Mouse (Mus musculus) adrenal gland, postnatal 10 days (tissue): ENCODE results near the gene Oxa1l. TPM values are rescaled to one million over a fixed set of nuclear protein-coding genes. Genes with fewer than 3 reads are reported as not detected.
A peak's percentile ranks its signal among the peaks of the same experiment; 100 is the strongest.
"Not testable (repeated sequence)": the region's sequence is repeated elsewhere in the genome, so short reads cannot be mapped to it uniquely, and the experiment has no call there.

Source experiments
- DNase-seq: peaks from one replicate; pipeline ENCODE4 v3.0.0; 2021; ENCODE audit warnings: mixed read lengths
- long read RNA-seq, 2 experiments: library from polyadenylated mRNA; stranded (forward); transcript quantifications; one replicate each; pipeline ENCODE4 v2.0.0; 2021
- total RNA-seq, 2 experiments: library from RNA; stranded (reverse); gene quantifications; 2 replicates each; pipeline ENCODE4 v1.2.3; 2021

Oxa1l gene
- total RNA-seq = 100 to 1,000 TPM; 114 to 138 TPM
- long read RNA-seq, experiment 1, transcript Oxa1l-201 (10 exons, 2,538 nt) = major isoform, 98 of 155 reads
- long read RNA-seq, experiment 1, partial matches to known transcripts = 46 of 155 reads
- long read RNA-seq, experiment 1, other reads (novel, unspliced or antisense) = 7 of 155 reads
- long read RNA-seq, experiment 2, transcript Oxa1l-201 (10 exons, 2,538 nt) = major isoform, 64 of 89 reads
- long read RNA-seq, experiment 2, partial matches to known transcripts = 21 of 89 reads
- long read RNA-seq, experiment 2, other reads (novel, unspliced or antisense) = 4 of 89 reads

DNA sequence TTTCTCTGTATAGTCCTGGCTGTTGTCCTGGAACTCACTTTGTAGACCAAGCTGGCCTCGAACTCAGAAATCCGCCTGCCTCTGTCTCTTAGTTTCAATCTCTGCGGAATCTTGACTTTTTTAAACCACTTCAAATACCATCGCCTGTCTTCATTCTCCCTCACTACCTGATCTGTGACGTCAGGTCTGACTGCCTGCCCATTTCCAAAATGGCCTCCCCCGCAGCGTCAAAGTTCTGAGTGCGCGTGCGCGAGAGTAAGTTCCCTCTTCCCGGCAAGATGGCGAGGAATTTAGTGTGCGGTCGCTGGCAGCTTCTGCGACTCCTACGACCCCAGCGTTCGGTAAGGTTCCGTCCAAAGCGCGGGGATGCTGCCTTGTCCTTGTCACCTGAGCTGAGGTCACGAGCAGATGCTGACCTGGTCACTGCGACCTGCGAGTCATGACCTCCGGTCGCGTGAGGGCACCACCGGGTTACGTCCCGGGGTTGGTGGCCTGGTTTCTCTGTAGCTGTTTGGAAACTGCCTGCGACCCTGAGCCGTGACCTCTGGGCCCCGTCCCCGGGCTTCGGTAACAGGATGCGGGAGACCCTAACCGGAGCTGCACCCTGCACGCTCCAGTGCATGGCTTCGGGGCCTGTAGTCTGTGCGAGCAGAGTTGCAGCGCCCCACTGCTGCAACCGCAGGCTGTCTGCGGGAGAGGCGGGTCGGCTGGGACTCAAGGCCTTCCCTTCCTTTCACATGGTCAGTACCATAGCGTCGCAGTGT lies at the start of gene Oxa1l:
Oxa1l (plus strand) TSS at position 258 of the 764 bp plus-strand sequence.
- peak; percentile 97 for DNase-seq

DNA sequence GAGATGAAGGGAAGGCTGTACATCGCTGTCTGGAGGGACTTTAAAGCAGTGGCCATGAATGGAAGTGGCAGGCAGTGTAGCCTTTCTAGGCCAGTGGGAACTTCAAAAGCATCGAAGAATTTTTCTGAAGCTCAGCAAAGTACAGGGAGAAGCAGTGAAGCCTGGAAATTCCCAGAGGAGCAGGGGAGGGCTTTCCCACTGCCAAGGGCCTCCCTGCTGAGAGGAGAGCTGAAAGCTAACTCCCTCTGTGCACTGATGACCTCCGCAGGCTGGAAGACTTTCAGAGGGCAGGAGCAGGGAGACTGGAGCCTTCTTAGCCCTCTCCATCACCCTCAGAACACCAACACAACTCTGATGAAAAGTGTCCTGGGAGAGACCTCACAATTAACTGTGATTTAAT lies 48.9 kb upstream of the Oxa1l start:
- DNase-seq = peak; percentile 40

DNA sequence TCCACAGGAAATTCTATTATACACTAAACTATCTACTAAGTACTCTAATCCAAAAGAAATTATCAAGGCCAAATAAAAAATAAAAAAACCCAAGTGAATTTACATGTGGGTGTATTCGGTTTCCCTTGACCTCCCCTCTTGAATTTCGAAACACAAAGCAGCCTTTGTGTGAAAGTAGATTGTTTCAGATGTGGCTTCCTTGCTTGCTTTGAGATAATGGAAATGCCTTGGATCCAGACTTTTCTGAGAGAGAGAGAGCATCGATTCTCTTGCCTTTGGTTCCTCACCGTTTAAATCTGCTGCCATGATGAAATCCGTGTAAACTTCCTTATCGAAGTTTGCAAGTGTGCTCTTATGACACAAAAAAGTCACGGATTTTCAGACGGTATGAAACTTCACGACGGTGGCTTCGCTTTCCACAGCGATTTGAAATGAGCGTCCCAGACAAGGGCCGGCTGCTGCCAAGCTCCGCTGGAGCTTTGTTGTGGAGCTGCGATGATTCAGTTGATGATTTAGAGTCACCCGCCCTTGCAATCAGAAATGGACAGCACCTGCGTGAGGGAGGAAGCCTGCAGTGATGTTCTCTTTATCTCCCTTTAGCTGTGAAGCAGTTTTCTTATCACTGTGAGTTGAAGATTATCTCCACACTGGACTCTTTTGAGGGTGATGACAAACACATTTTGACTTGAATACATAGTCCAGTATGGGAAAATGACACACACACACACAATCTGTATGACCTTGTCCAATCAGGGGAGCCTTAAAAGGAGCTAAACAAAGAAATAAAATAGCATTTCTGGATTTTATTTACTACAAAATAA lies 38.9 kb upstream of the Oxa1l start:
- DNase-seq = peak; percentile 22

DNA sequence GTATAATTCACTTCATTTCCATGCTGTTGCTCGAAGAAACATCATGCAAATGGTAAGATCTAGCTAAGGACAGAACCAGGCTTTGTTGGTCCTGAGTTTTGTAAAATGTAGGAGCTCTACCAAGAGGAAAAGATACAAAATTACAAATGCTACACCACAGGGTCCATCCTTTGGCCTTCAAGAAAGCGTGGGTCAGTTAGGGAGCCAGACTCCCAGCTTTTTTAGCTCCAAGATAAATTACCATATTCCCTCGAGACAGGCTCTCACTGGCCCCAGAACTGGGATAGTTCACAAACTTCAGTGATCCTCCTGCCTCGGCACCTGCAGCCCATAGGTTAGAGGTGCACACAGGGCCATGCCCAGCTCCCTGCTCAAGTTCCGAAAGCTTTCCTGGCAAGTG lies 36.1 kb upstream of the Oxa1l start:
- DNase-seq = no peak

DNA sequence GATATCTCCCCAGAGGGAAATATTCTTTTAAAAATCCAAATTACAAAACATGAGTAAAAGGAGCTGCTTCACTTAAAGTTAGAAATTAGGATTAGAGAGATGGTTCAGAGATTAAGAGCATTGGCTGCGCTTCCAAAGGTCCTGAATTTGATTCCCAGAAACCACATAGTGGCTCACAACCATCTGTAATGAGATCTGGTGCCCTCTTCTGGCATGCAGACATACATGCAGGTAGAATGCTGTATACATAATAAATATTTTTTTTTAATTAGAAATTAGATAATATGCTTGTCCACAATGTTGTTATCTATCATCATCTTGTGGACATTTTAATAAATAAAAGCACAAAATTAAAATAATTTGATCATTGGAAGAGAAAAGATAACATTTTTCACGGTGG lies 32.1 kb upstream of the Oxa1l start:
- DNase-seq = no peak

DNA sequence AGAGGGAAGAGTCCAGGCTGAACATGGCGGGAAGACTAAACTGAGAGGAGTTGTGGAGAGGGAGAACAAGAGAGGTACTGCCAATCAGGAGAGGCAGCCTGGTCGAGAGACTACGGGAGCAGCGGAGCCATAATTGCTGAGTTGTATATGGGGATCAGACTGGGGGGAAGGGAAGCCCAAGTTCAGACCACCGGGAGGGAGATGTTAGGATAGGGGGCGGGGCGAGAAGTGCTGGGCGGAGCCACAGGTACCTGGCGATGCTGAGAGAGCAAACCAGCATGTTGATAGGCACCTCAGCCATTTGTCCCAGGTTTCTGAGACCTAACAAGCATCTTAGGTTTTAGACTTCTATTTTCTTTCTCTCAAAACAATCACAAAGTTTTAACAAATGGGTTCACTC lies 31.4 kb upstream of the Oxa1l start:
- DNase-seq = no peak

DNA sequence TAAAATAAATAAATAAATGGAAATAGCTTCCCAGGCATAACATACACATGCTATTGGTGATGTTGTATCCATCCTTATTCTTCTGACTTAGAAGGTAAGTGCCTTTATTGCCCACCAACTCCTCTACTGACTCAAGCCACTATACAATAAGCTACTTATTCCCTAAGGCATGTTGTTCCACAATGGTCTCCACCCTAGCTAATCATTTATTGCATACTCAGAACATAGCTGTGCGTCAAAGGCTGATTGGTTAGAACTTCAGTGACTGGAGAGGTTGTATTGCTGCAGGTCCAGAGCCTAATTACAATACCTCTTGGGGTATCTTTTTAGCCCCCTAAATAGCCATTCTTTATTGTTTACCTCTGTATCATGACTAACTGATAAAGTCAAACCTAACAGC lies 29.5 kb upstream of the Oxa1l start:
- DNase-seq = no peak

DNA sequence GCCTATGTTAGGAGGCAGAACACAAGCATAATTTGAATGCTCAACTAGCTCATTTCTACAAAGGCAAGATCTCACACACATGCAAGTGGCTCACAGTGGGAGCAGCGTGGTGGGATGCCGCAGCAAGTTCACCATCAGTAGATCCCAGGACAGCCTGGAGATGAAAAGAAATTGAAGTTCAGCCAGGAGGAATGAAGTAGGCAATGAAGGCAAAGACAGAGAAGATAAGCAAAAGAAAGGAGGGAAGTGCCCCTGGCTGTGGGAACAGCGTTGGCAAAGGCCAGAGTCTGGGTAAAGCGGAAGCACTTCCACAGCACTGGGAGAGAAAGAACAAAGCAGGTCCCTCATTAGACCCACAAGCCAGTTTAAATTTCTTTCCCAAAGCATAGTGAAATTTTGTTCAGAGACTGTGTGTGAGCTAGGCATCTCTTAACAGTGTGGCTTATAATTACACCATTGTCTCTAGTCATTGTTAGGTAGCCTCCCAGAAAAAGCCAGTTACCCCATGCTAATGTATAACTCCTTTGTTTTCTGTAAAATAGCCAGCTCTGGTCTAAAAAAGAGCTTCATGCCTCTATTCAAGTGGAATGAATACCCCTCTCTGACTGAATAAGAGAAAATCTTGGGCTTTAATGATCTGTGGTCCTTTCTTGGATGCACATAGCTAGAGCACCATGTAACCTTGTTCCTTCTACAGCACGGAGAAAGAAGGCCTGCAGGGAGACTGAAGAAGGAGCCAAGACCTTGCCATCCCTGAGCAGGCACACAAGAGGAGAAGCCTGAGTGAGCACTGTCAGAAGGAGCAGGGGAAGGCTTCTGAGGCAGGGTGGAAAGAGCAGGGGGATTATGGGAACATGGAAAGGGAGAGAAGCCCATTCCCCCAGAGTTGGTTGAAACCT lies 28.2 kb upstream of the Oxa1l start:
- no peak for DNase-seq

DNA sequence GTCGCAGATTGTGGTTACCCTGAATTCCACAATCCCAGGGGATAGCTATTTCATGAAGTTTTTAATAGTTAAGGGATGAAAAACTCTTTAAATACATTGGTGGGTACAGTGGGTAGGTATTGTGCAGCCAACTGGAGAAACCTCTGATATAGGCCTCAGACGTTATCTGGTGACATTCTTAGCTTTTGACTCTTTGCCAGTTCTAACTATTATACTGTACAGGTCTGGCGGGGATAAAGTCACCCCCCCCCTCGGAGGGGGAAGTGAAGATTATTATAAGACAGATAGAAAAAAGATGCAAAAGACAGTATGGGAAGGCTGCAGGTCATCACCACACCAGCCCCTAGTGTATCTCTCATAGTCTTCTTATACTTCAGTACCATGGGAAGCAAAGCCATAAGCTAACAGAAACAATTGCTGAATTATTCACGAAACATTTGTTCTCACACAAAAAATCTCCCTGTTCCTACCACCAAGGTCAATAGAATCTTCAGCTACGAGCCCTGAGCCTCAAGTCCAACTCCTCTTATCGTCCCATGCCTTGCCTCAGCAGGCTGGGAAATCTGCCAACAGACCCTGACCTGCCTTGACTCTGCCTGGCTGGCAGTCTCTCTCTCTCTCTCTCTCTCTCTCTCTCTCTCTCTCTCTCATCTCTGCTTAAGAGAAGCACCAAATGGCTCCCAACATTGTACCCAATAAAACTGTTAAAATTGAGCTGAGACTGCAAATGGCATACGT lies 27.0 kb upstream of the Oxa1l start:
- peak; percentile 82 for DNase-seq

DNA sequence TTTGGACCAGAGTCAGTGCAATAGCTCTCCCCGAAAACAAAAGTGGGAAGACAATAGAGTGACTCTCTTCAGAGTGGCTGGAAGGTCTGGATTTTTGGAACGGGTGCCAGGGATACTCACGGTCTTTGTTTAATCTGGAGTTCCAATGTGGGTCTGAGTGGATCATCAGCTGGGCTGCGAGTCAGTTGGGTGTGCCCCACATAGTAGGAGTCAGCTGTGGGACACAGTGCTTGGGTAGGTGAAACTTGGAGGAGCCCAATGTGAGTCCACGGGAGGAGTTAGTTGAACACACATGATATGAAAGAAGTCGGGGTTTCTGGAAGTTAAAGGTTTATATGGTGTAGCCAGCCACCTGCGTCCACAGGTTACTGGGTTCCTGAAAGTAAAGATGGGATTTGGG lies 19.8 kb upstream of the Oxa1l start:
- no peak for DNase-seq

DNA sequence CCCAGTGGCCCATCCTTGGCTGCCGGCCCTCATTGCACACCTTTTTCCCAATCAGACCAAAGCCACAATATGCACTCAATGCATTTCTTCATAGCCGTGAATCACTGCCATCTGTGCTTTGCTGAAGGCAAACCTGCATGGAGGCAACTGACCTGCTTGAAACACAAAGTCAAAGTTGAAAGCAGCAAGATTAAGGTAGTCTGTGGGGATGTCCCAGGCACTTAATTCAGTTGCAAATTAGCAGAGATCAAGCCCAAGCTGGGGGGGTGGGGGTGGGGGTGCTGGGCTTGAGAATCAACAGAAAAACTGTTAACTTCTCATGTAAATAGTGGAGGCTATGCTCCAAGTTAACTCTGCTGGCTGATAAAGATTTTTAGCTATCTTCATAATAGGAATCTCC lies 18.8 kb upstream of the Oxa1l start:
- DNase-seq = not testable (repeated sequence)

DNA sequence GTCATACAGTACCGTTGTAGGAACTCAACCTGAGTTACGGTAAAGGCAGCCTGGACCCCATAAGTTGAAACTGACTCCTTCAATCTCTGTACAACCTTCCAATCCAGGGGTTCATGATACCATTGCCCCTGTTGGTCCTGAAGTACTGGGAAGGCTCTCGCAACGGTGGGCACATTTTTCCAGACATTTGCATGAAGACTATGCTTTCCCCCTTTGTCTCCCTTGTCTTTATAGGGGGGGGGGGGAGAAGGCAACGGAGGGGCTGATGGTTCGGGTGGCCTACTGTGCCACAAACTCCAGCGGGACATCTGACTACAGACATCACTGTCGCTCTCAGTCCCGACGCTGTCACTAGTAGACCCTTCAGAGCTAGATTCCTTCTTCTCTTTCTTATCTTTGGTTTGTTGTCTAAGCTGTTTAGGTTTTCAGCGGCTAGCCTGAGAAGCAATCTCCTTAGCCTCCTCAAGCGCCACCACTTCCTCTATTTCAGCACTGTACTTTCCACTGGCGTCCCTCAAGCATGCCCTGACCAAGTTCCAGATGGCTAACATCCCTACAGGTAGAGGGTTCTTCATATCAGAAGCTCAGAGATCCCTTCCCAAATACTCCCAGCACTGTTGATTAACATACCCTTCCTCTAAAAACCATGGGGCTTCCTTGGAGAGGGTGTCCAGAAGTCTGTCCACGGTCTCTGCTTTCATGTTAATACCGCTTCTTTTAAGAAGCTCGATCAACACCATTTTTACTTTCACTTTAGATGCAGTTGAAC lies 9.7 kb upstream of the Oxa1l start:
- not testable (repeated sequence) for DNase-seq

DNA sequence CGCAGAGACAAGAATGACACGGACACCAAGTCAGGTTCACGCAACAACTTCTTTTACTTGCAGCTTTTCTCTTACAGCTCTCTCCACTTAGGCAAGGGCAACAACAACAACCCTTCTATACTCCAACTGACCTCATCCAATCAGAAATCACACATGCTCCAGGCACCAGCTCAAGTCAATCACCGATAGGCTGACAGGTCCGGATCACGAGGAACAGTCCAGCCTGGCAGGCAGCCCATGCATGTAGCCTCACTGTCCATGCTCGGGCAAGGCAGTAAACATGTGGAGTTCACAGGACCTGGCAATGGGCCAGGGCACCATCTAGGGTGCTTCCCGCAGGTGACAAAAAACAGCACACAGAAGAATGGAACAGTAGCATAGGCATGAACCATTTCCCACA lies 8.3 kb upstream of the Oxa1l start:
- no peak for DNase-seq

DNA sequence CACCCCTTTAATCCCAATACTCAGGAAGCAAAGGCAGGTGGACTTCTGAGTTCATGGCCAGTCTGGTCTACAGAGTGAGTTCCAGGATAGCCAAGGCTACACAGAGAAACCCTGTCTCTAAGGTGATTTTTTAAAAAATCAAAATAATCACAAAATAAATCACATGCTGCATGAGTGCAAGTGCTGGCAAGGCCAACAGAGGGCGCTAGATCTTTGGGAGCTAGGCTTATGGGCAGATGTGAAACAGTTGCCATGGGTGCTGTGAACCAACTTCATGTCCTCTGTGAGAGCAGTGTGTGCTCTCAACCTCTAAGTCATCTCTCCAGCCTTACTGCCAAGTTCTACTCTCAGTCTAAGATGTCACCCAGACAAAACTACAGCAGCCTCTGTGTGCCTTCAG lies 6.2 kb upstream of the Oxa1l start:
- DNase-seq = no peak

DNA sequence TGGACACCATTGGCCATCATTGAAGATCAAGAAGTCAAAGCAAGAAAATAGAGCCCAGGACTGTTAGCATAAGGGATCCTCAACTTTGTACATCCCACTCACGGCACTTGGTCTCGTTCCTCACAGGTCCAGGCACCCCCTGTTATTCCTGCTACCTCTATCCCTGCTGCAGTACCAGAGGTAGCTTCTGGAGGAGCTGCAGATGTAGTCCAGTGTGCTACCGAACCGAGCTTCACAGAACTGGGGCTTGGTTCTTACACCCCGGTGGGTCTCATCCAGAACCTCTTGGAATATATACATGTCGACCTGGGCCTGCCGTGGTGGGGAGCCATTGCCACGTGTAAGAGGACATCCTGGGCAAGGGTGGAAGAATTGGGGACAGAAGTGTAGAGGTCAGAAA lies 2.5 kb downstream of the Oxa1l start:
- peak; percentile 2 for DNase-seq

DNA sequence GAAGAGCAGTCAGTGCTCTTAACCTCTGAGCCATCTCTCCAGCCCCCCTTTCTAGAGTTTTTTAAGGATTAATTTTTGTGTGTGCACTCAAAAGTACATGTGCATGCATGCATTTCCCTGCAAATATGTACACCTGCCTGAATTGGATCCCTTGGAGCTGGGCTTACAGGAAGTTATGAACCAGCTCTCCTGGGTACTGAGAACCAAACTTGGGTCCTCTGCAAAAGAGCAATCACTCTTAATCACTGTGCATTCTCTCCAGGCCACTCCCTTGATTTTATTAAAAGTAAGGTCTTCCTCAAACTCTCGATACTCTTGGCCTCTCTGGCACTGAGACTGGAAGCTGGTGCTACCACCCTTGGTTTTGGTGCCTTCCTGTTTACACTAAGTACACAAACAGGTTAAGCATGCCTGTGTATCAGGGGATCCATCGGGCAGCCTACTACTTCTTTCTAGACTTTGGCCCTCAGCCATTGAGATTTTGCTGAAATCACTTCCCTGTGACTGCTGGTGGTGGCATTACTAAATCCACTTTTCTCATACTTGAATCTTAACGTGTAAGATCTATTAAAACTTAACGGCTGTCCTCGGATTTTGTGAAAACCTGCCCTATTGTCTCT lies 4.5 kb downstream of the Oxa1l start:
- no peak for DNase-seq

DNA sequence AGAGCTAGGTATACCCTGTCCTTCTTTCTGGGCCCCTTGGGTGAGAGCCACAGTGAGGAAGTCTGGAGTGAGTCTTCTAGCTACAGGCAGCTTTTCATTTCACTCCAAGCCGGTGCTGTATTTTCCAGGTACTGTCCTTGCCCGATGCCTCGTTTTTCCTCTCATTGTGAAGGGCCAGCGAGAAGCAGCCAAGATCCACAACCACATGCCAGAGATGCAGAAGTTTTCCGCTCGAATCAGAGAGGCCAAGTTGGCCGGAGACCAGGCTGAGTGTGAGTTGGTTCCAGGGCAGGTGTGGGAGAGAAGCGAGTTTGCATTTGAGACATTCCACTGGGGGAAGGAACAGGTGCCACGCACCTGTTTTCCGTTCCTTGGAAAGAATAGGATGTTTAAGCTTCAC lies 5.9 kb downstream of the Oxa1l start:
- DNase-seq = no peak

DNA sequence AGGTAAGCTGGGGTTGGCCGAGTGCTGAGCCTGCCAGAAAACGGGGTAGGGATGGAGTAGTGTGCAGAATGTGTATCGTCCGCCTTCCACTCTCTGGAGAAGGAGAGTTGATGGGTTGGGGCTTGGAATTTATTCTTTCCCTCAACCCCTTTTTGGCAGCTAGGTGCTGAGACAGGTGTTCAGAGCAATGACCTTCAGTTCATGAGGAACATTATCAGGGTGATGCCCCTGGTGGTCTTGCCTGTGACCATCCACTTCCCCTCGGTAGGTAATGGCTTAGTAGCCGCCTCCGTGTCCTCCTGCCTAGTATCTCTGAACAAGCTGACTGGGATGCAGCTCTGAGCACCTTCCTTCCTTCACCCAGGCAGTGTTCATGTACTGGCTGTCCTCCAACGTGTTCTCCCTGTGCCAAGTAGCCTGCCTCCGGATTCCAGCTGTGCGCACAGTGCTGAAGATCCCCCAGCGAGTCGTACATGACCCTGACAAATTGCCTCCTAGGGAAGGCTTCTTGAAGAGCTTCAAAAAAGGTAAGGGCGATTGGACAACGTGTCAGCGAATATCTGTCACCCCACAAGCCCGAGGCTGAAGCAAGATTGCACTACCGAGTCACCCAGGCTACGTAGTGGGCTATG lies 6.9 kb downstream of the Oxa1l start:
- DNase-seq = peak; percentile 45

DNA sequence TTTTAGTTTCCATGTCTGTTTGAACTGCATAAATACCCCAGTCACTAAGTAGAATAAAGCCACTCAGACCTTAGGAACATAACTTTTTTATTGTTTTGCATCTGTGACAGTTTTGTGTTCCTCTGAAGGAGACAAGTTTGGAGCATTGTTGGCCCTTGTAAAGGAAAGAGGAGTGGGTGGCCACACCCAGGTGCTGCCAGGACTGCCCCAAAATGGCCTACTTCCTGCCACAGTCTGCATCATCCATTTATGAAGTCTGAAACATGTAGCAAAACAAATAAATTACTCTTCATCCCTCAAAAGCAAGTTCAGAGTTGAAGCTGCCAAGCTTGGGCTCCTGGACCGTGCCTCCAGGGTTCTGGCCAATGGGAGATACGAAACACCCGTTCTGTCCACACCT lies 8.7 kb downstream of the Oxa1l start:
- DNase-seq = no peak

DNA sequence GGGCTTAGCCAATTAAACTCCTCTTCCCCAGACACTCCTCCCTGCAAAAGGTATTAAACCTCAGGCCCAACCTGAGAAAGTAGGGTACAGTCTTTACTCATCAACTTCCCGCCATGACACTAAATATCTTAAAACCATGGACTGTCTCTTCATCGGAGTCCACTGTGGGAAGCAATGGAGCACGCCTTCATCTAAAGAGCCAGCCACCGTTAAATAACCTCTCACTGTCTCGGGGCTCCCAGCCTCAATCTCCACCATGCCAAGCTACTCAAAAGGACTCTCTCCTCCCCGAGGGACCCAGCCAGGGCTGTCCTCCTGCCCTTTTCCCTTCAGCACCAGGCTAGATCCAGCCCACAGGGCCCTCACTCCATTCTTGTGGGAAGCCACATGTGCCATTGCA lies 10.0 kb downstream of the Oxa1l start:
- no peak for DNase-seq
